Comparison of ENCODE assay signal across 8 mouse cellular contexts in the genomic region with DNA sequence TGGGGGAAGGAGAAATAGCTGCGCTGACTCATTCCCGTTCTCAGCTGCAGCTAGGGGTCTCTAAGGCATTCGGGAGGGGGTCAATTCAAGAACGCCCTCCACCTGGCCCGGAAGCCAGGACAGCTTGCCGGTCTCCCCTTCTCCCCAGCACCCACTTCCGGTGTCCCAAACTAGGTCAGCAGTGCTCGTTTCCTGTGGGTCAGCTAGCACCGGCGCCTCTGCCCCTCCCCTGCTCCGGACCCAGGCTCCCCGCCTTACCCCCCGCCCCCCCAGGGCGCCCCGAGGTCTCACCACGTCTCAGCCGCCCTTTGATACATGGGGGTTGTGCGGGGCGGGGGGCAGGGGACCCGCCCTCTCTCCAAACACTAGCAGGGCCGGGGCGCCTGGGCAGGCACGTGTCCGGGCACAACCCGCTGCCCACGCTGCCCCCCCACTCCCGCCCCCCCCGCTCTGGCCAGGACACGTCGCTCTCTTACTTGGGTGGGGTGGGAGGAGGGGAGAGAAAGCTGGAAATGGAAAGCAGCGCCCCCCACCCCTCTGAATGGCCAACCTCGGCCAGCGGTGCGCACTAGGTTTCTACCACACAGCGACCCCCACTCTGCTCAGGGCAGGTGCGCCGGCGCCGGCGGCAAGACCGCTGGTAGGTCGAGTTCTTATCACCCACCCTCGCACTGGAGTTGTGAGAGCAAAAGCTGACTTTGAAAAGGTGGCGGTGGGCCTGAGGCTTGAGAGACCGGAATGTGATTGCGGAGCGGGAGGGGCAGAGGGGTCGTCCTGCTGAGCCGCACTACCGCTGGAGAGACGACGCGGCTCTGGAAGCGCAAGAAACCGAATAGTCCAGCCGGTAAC. TPM values are rescaled to one million over a fixed set of nuclear protein-coding genes. Genes with fewer than 3 reads are reported as not detected.
DNase-seq lines count a peak whose midpoint lies in the region; ATAC-seq lines count a peak whose summit lies in the region.

No protein-coding gene starts in this region.

- H3K4me1 ChIP-seq in heart, embryonic 15.5 days (replicated peaks), result peaks cover 57% of the 10 kb centered on the region
- H3K4me1 ChIP-seq in midbrain, embryonic 11.5 days (ENCODE audit: control insufficient read depth, insufficient read depth, low read length), result peaks cover 41% of the 10 kb centered on the region

- ATAC-seq in heart, embryonic 15.5 days (replicated peaks; ENCODE audit: insufficient number of reproducible peaks, insufficient read depth, low FRiP score, low read depth), result no peak
- ATAC-seq in midbrain, embryonic 11.5 days (ENCODE audit: low FRiP score), result no peak

- H3K9ac ChIP-seq in heart, embryonic 15.5 days, result peak overlapping the region; percentile 68
- H3K9ac ChIP-seq in midbrain, embryonic 11.5 days (ENCODE audit: low read length), result peak overlapping the region; percentile 60

- WGBS in heart, embryonic 15.5 days, result under 1% methylated on average over 54 of the region's 56 CpGs
- under 1% methylated on average over 56 of the region's 56 CpGs for WGBS in midbrain, embryonic 11.5 days

- H3K4me2 ChIP-seq in heart, embryonic 15.5 days, result peak overlapping the region; percentile 96
- peak overlapping the region; percentile 84 for H3K4me2 ChIP-seq in midbrain, embryonic 11.5 days

- H3K9me3 ChIP-seq in heart, embryonic 15.5 days (replicated peaks), result no peaks in the 10 kb centered on the region
- no peaks in the 10 kb centered on the region for H3K9me3 ChIP-seq in midbrain, embryonic 11.5 days (ENCODE audit: control insufficient read depth, low read length)

- no peaks in the 10 kb centered on the region for H3K27me3 ChIP-seq in heart, embryonic 15.5 days
- H3K27me3 ChIP-seq in midbrain, embryonic 11.5 days (ENCODE audit: control insufficient read depth, insufficient read depth, low read length), result peaks cover 16% of the 10 kb centered on the region

- H3K4me3 ChIP-seq in heart, embryonic 15.5 days, result peak overlapping the region; percentile 73
- H3K4me3 ChIP-seq in midbrain, embryonic 11.5 days (ENCODE audit: low read depth, low read length), result peak overlapping the region; percentile 44

- no peaks in the 10 kb centered on the region for H3K36me3 ChIP-seq in heart, embryonic 15.5 days
- H3K36me3 ChIP-seq in midbrain, embryonic 11.5 days (ENCODE audit: control insufficient read depth, insufficient read depth, low read length), result no peaks in the 10 kb centered on the region

- DNase-seq in A20 (ENCODE audit: low read depth, low spot score) (peak; percentile 85), NIH3T3 (ENCODE audit: low read depth) (peak; percentile 72)
- DNase-seq in embryo, embryonic 9.5 days (ENCODE audit: extremely low spot score), result peak; percentile 68
- DNase-seq in kidney, postnatal 14 days, result peak; percentile 85
- peak; percentile 95 for DNase-seq in midbrain, embryonic 11.5 days (ENCODE audit: low spot score, missing footprints)
- DNase-seq in testis, postnatal 14 days (ENCODE audit: low spot score), result peak; percentile 60
- DNase-seq in right cerebral cortex, postnatal 25 days, result no peak

- H3K27ac ChIP-seq in heart, embryonic 15.5 days, result peak overlapping the region; percentile 80
- no peak overlapping the region for H3K27ac ChIP-seq in midbrain, embryonic 11.5 days (ENCODE audit: low read depth, low read length)

RNA-seq across cellular contexts. Expression of a gene that starts 2.7 kb away (rescaled TPM):
- polyA plus RNA-seq in heart, embryonic 15.5 days (2015; fragmentation: Nextera tagmentation; extraction: Ambion mirVana), result 2.3 and 3.0 TPM in 2 replicates
- 0.27 and 0.32 TPM in 2 replicates for polyA plus RNA-seq in midbrain, embryonic 11.5 days (2014; fragmentation: Nextera tagmentation; extraction: Ambion mirVana)

RNA-seq across cellular contexts. Expression of a gene that starts 10.7 kb away (rescaled TPM):
- polyA plus RNA-seq in heart, embryonic 15.5 days (2015; fragmentation: Nextera tagmentation; extraction: Ambion mirVana), result 1.7 TPM in 1 of 2 replicates, not detected in the other
- 0.52 TPM in 1 of 2 replicates, not detected in the other for polyA plus RNA-seq in midbrain, embryonic 11.5 days (2014; fragmentation: Nextera tagmentation; extraction: Ambion mirVana)

RNA-seq across cellular contexts. Expression of a gene that starts 19.8 kb away (rescaled TPM):
- 34.0 and 35.1 TPM in 2 replicates for polyA plus RNA-seq in heart, embryonic 15.5 days (2015; fragmentation: Nextera tagmentation; extraction: Ambion mirVana)
- polyA plus RNA-seq in midbrain, embryonic 11.5 days (2014; fragmentation: Nextera tagmentation; extraction: Ambion mirVana), result 25.0 and 25.4 TPM in 2 replicates

RNA-seq across cellular contexts. Expression of a gene that starts 26.3 kb away (rescaled TPM):
- polyA plus RNA-seq in heart, embryonic 15.5 days (2015; fragmentation: Nextera tagmentation; extraction: Ambion mirVana), result 266 and 291 TPM in 2 replicates
- polyA plus RNA-seq in midbrain, embryonic 11.5 days (2014; fragmentation: Nextera tagmentation; extraction: Ambion mirVana), result 420 and 441 TPM in 2 replicates

RNA-seq across cellular contexts. Expression of a gene that starts 26.4 kb away (rescaled TPM):
- polyA plus RNA-seq in heart, embryonic 15.5 days (2015; fragmentation: Nextera tagmentation; extraction: Ambion mirVana), result 60.6 and 79.9 TPM in 2 replicates
- polyA plus RNA-seq in midbrain, embryonic 11.5 days (2014; fragmentation: Nextera tagmentation; extraction: Ambion mirVana), result 23.4 and 26.2 TPM in 2 replicates
